Mouse (Mus musculus) C2C12 (cell line): ENCODE data around the gene Zyg11a.

Source experiments
- CEBPB ChIP-seq: IDR thresholded peaks from one replicate; pipeline ENCODE4 v1.6.1; 2011; ENCODE audit warnings: low read depth, mild to moderate bottlenecking, control low read depth, moderate library complexity
- CTCF ChIP-seq: IDR thresholded peaks from one replicate; pipeline ENCODE4 v1.5.1; 2011; ENCODE audit not compliant: control insufficient read depth, insufficient read depth, insufficient read length
- FOSL1 ChIP-seq: IDR thresholded peaks from one replicate; pipeline ENCODE4 v1.8.0; 2011; ENCODE audit warnings: mild to moderate bottlenecking, low read length; ENCODE audit not compliant: poor library complexity, insufficient read depth, severe bottlenecking
- MAX ChIP-seq: IDR thresholded peaks from one replicate; pipeline ENCODE4 v1.6.1; 2011; ENCODE audit warnings: mild to moderate bottlenecking, control low read depth
- MYOG ChIP-seq: IDR thresholded peaks from one replicate; pipeline ENCODE4 v1.6.1; 2011; ENCODE audit not compliant: control insufficient read depth, insufficient read length; ENCODE audit errors: extremely low read depth
- USF1 ChIP-seq: IDR thresholded peaks from one replicate; pipeline ENCODE4 v1.6.1; 2011; ENCODE audit warnings: low read depth, mild to moderate bottlenecking, control low read depth, moderate library complexity

DNA sequence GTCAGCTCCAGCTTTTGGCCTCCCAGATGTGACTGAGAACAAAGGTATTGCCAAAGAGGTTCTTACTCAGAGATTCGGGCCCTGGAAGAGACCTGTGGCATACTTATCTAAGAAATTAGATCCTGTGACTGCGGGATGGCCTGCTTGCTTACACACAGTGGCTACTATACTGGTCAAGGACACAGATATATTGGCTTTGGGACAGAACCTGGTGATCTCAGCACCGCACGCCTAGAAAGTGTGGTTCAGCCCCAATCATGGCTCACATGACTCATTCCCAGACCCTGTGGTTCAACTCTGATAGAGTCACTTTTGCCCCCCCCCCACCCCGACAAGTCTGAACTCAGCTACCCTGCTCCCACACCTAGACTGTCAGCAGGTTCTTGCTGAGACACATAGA is 80.9 kb downstream of the Zyg11a start:
- no peak for TF ChIP-seq CTCF
- TF ChIP-seq FOSL1, result no peak
- no peak for TF ChIP-seq CEBPB
- no peak for TF ChIP-seq MYOG
- TF ChIP-seq MAX, result no peak
- TF ChIP-seq USF1, result no peak
